Comparison of ENCODE assay signal across 16 mouse cellular contexts in genomic region chr4:9012787-9013186, GRCm38 (mm10).
A peak's percentile ranks its signal among the peaks of the same experiment; 100 is the strongest.
DNase-seq lines count a peak whose midpoint lies in the region; ATAC-seq and TF ChIP-seq lines count a peak whose summit lies in the region.
"Had no signal": no experiment of that assay in that cellular context is flagged by ENCODE, and none has a peak within 500 bp of the region (broad histone marks: within the 10 kb centered on the region; RNA-seq: fewer than 3 reads in every experiment).

No protein-coding gene starts in this region.

- WGBS in forebrain, embryonic 15.5 days: 52% methylated on average over 9 of the region's 9 CpGs
- WGBS in forebrain, embryonic 14.5 days: 53% methylated on average over 9 of the region's 9 CpGs
- 70% methylated on average over 9 of the region's 9 CpGs for WGBS in intestine, embryonic 16.5 days
- 75% methylated on average over 9 of the region's 9 CpGs for WGBS in midbrain, embryonic 11.5 days

- no peaks in the 10 kb centered on the region for H3K27me3 ChIP-seq in forebrain, embryonic 15.5 days
- no peaks in the 10 kb centered on the region for H3K27me3 ChIP-seq in forebrain, embryonic 14.5 days (replicated peaks; ENCODE audit: control insufficient read depth, insufficient read depth, low read length)
- no peaks in the 10 kb centered on the region for H3K27me3 ChIP-seq in intestine, embryonic 16.5 days (replicated peaks; ENCODE audit: control insufficient read depth, insufficient read depth, low read length)
- H3K27me3 ChIP-seq in midbrain, embryonic 11.5 days (ENCODE audit: control insufficient read depth, insufficient read depth, low read length): no peaks in the 10 kb centered on the region

- TF ChIP-seq CTCF in layer of hippocampus, adult 2 months (conservative IDR thresholded peaks at IDR 0.05): no peak
- no peak for TF ChIP-seq CTCF in brain, embryonic 14.5 days (IDR thresholded peaks at IDR 0.05; ENCODE audit: borderline replicate concordance, extremely low read depth, insufficient read depth, insufficient read length)

- peaks cover 53% of the 10 kb centered on the region for H3K4me1 ChIP-seq in forebrain, embryonic 15.5 days
- peaks cover 45% of the 10 kb centered on the region for H3K4me1 ChIP-seq in forebrain, embryonic 14.5 days (ENCODE audit: control insufficient read depth, insufficient read depth, low read length)
- H3K4me1 ChIP-seq in intestine, embryonic 16.5 days (ENCODE audit: control insufficient read depth, insufficient read depth, low read length): peaks cover 10% of the 10 kb centered on the region
- peaks cover 28% of the 10 kb centered on the region for H3K4me1 ChIP-seq in midbrain, embryonic 11.5 days (ENCODE audit: control insufficient read depth, insufficient read depth, low read length)

- no peak overlapping the region for H3K4me2 ChIP-seq in forebrain, embryonic 15.5 days (replicated peaks)
- no peak overlapping the region for H3K4me2 ChIP-seq in forebrain, embryonic 14.5 days (ENCODE audit: low read length)
- H3K4me2 ChIP-seq in intestine, embryonic 16.5 days (ENCODE audit: low read depth, low read length): no peak overlapping the region
- no peak overlapping the region for H3K4me2 ChIP-seq in midbrain, embryonic 11.5 days
- H3K4me2 ChIP-seq: limb, embryonic 13.5 days had no signal

- H3K4me3 ChIP-seq in forebrain, embryonic 15.5 days: no peak overlapping the region
- no peak overlapping the region for H3K4me3 ChIP-seq in forebrain, embryonic 14.5 days (ENCODE audit: low read depth, low read length)
- no peak overlapping the region for H3K4me3 ChIP-seq in layer of hippocampus, adult 2 months
- H3K4me3 ChIP-seq in intestine, embryonic 16.5 days (ENCODE audit: low read length): no peak overlapping the region
- no peak overlapping the region for H3K4me3 ChIP-seq in midbrain, embryonic 11.5 days (ENCODE audit: low read depth, low read length)
- H3K4me3 ChIP-seq: embryonic facial prominence, embryonic 10.5 days; limb, embryonic 13.5 days had no signal

- no peak overlapping the region for H3K9ac ChIP-seq in forebrain, embryonic 15.5 days (replicated peaks)
- H3K9ac ChIP-seq in forebrain, embryonic 14.5 days (ENCODE audit: low read length): no peak overlapping the region
- H3K9ac ChIP-seq in intestine, embryonic 16.5 days (ENCODE audit: low read depth, low read length): no peak overlapping the region
- no peak overlapping the region for H3K9ac ChIP-seq in midbrain, embryonic 11.5 days (ENCODE audit: low read length)
- H3K9ac ChIP-seq: limb, embryonic 13.5 days had no signal

- no peaks in the 10 kb centered on the region for H3K9me3 ChIP-seq in forebrain, embryonic 15.5 days
- H3K9me3 ChIP-seq in forebrain, embryonic 14.5 days (replicated peaks; ENCODE audit: control insufficient read depth, low read length): no peaks in the 10 kb centered on the region
- no peaks in the 10 kb centered on the region for H3K9me3 ChIP-seq in intestine, embryonic 16.5 days (ENCODE audit: control insufficient read depth, low read length)
- no peaks in the 10 kb centered on the region for H3K9me3 ChIP-seq in midbrain, embryonic 11.5 days (ENCODE audit: control insufficient read depth, low read length)
- H3K9me3 ChIP-seq: embryonic facial prominence, embryonic 10.5 days; limb, embryonic 13.5 days had no signal

- 0 out of 2 replicates have a peak overlapping the region, but pooled peaks have one; percentile 76 for H3K27ac ChIP-seq in forebrain, embryonic 15.5 days (replicated peaks)
- no peak overlapping the region for H3K27ac ChIP-seq in forebrain, embryonic 14.5 days (ENCODE audit: low read depth, low read length)
- no peak overlapping the region for H3K27ac ChIP-seq in layer of hippocampus, adult 2 months
- H3K27ac ChIP-seq in intestine, embryonic 16.5 days (ENCODE audit: low read length): no peak overlapping the region
- no peak overlapping the region for H3K27ac ChIP-seq in midbrain, embryonic 11.5 days (ENCODE audit: low read depth, low read length)
- H3K27ac ChIP-seq: embryonic facial prominence, embryonic 10.5 days; limb, embryonic 13.5 days; macrophage had no signal

- DNase-seq in forebrain, embryonic 14.5 days (ENCODE audit: low spot score): no peak
- peak; percentile 33 to 37 for DNase-seq in layer of hippocampus, adult 18-20 months (ENCODE audit: low spot score in 2 of 2)
- DNase-seq in layer of hippocampus, adult 2 months (ENCODE audit: low spot score in 2 of 2): no peak
- DNase-seq in brain, embryonic 14.5 days (ENCODE audit: low read depth): peak; percentile 77
- DNase-seq in cerebellum, postnatal 10 days: peak; percentile 99
- no peak for DNase-seq in midbrain, embryonic 11.5 days (ENCODE audit: low spot score, missing footprints)
- DNase-seq: adrenal gland, adult 2 months; gastrocnemius, postnatal 10 days; heart, postnatal 4 days; right cerebral cortex, postnatal 25 days; thymus, adult 18-20 months had no signal

- no peak for TF ChIP-seq POLR2A in brain, embryonic 14.5 days (IDR thresholded peaks at IDR 0.05; ENCODE audit: borderline replicate concordance, extremely low read depth, insufficient read depth, insufficient read length, poor library complexity, severe bottlenecking)

- no peak for ATAC-seq in forebrain, embryonic 15.5 days (replicated peaks)
- no peak for ATAC-seq in forebrain, embryonic 14.5 days
- ATAC-seq in intestine, embryonic 16.5 days: no peak
- ATAC-seq in midbrain, embryonic 11.5 days (ENCODE audit: low FRiP score): no peak

- no peaks in the 10 kb centered on the region for H3K36me3 ChIP-seq in forebrain, embryonic 15.5 days
- H3K36me3 ChIP-seq in forebrain, embryonic 14.5 days (ENCODE audit: control insufficient read depth, insufficient read depth, low read length): no peaks in the 10 kb centered on the region
- H3K36me3 ChIP-seq in intestine, embryonic 16.5 days (ENCODE audit: control insufficient read depth, insufficient read depth, low read length): no peaks in the 10 kb centered on the region
- H3K36me3 ChIP-seq in midbrain, embryonic 11.5 days (ENCODE audit: control insufficient read depth, insufficient read depth, low read length): no peaks in the 10 kb centered on the region
- H3K36me3 ChIP-seq: embryonic facial prominence, embryonic 10.5 days; limb, embryonic 13.5 days had no signal

Comparison
In these comparisons a context has a peak if more than half of its experiments do, and no peak if none do; other contexts are left out.
1. DNase-seq: peak in layer of hippocampus, adult 18-20 months (2 of 2), brain, embryonic 14.5 days (single experiment) and cerebellum, postnatal 10 days (2 of 2); none in forebrain, embryonic 14.5 days (single experiment), layer of hippocampus, adult 2 months (0 of 2) and midbrain, embryonic 11.5 days (single experiment).